Mouse (Mus musculus) liver, postnatal 0 days (tissue): ENCODE results near the gene Gm14569.

Experiments
- CTCF ChIP-seq: sonication (generic); IDR thresholded peaks from 2 replicates; pipeline ENCODE4 v1.5.1; 2016; ENCODE audit warnings: antibody characterized with exemption, low read depth
- EP300 ChIP-seq: IDR thresholded peaks from 2 replicates; pipeline ENCODE4 v1.6.1; 2016; ENCODE audit warnings: antibody characterized with exemption, low read depth, mild to moderate bottlenecking

- TF ChIP-seq CTCF: peak; percentile 48
- TF ChIP-seq EP300: no peak
Measured at GRCm38 (mm10) chrX:36393279-36393678, 98.4 kb downstream of the Gm14569 start.
